Mouse (Mus musculus): ENCODE data around the gene Zfp213. TPM values are rescaled to one million over a fixed set of nuclear protein-coding genes. Genes with fewer than 3 reads are reported as not detected.

The Zfp213 gene
- polyA plus RNA-seq (2014; fragmentation: Illumina TruSeq; extraction: RNeasy Lipid Tissue Mini Kit (QIAGEN cat#74804)), result 1.5 TPM

DNA sequence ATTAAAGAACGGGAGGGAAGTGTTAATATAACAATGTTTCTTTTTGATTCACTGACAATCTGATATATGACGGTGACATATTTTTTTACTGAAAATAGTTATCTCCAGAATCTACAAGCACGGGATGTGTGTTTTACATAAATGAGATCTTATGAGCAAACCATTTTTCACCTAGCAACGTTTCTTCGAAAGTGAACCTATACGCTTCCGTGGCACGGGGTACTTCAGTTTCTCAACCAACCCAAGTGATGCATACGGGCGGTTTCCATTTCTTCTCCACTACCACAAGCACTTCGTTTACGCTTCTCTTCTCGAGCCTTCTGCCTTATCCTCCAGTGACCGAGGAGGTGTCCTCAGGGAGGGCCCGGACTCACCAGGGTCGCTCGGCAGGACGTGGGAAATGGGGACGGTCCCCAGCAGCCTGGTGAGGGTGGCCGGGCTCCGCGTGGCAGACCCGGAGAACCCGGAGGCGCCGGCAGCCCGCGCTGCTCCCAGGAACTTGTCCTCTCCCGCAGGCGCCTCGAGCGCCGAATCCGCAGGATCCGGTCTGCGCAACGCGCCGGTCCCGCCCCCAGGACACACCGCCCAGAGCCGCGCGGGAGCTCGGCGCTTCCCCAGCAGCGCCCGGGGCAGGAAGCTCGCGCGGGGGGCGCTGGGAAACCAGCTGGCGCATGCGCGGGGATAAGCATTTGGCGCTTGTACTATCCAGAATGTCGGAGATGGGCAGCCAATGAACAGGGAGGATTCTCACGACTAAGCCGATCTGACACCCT, at the start of gene Zfp213:
Gene Zfp213, minus strand, starts transcription at position 644 of the 773 bp plus-strand sequence.

DNA sequence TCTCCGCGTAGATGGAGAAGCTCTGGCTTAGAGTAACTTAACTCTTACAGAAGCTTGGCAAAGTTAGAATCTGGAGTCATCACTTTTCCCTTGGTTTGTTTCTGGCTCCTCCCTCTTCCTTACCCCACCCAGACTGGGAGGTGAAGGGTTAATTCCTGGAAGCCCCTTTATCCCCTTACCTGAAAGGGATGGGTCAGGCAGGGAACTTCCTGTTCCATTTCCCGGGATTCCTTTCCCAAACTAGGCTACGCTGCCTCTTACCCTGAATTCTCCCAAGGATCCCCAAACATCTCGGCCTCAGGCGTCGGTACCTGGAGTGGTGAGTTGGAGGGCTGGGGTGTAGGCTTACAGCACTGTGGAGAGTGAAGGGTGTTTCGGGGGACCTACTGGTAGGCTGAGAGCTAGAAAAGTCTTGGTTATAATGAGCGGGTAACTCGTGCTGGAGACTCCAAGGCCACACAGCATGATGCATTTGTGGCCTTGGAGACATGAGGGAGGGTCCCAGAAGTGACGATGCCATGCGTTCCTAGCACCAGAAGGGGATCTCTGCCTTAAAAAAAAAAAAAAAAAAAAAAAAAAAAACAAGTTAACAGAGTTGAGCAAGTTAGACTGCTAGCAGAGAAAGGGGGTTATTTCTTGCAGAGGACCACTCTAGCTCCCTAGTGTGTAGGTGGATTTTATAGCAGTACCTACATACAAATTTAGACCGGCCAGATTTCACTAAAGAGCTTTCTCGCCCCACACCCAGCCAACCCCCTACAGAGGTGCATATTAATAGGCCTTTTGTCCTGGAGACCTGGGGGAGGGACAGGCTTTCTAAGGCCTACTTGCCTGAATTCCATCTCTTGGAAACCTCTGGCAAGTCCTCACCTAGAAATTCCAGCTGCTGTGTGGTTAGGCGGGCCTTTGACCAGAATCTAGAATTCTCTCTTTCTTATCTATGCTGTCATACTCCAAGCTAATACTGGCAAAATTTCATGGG, 36.9 kb upstream of the Zfp213 start, which contains the start of gene Zscan10:
Gene Zscan10, plus strand, starts transcription at position 216 of the 982 bp plus-strand sequence.

DNA sequence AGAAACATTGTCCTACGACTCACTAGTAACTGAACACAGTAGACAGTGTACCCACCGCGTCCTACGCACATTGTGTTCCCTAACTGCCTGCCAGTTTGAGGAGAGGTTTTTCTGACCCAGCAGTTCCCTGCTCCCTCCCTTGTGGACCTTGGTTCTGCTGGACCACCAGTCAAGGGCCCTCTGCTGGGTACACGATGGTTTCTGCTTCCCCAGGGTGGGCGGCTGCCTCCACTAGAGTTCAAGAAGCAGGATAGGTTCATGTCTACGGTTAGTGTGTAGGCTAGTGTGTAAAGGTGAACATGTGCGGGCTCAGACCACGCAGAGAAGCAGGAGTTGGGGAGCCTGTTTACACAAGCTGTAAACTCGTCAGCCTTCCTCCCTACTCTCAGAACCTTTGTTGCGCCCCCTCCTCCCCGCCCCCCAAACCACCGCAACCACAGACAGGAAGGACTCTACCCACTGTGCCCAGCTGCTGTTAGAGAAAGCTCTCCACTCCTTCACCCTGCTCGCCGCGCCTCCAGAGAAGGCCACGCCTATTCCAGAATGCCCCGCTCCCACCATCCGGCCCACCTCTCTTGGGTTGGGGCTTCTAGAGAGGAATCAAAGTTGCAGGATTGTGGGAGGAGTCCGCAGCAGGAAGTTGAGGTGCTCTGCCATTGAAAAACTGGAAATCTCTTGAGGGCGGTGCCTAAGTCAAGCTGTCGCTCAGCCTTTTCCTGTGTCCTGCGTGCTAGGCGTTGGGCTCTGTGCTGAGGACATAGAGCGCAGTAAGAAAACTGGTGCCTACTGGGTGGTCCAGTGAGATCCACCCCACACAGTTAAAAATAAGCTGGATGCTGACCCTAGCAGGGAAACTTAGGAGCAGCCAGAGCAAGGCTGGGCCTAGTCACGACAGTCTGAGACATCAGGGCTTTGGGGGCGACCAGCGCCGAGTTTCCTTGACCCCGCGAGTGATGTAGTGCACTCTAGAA, 34.8 kb upstream of the Zfp213 start, which contains the start of gene Zfp13:
Gene Zfp13, minus strand, starts transcription at position 906 of the 971 bp plus-strand sequence.

Other genes starting within 250 kb of the Zfp213 start
- not detected for gene Vmn2r115, start 220.5 kb downstream of the Zfp213 start, polyA plus RNA-seq (2014; fragmentation: Illumina TruSeq; extraction: RNeasy Lipid Tissue Mini Kit (QIAGEN cat#74804))
- gene Vmn2r116, start 179.6 kb downstream of the Zfp213 start, polyA plus RNA-seq (2014; fragmentation: Illumina TruSeq; extraction: RNeasy Lipid Tissue Mini Kit (QIAGEN cat#74804)), result not detected
- not detected for gene Vmn2r117, start 84.5 kb downstream of the Zfp213 start, polyA plus RNA-seq (2014; fragmentation: Illumina TruSeq; extraction: RNeasy Lipid Tissue Mini Kit (QIAGEN cat#74804))
- gene Zfp13, start 35.2 kb upstream of the Zfp213 start, polyA plus RNA-seq (2014; fragmentation: Illumina TruSeq; extraction: RNeasy Lipid Tissue Mini Kit (QIAGEN cat#74804)), result not detected
- gene Zscan10, start 36.6 kb upstream of the Zfp213 start, polyA plus RNA-seq (2014; fragmentation: Illumina TruSeq; extraction: RNeasy Lipid Tissue Mini Kit (QIAGEN cat#74804)), result not detected
- gene Mmp25, start 81.0 kb upstream of the Zfp213 start, polyA plus RNA-seq (2014; fragmentation: Illumina TruSeq; extraction: RNeasy Lipid Tissue Mini Kit (QIAGEN cat#74804)), result 0.26 TPM
- not detected for gene Bicdl2, start 96.3 kb upstream of the Zfp213 start, polyA plus RNA-seq (2014; fragmentation: Illumina TruSeq; extraction: RNeasy Lipid Tissue Mini Kit (QIAGEN cat#74804))
- gene Hcfc1r1, start 109.4 kb upstream of the Zfp213 start, polyA plus RNA-seq (2014; fragmentation: Illumina TruSeq; extraction: RNeasy Lipid Tissue Mini Kit (QIAGEN cat#74804)), result 3.5 TPM
- 3.6 TPM for gene Thoc6, start 109.6 kb upstream of the Zfp213 start, polyA plus RNA-seq (2014; fragmentation: Illumina TruSeq; extraction: RNeasy Lipid Tissue Mini Kit (QIAGEN cat#74804))
- gene Tnfrsf12a, start 113.2 kb upstream of the Zfp213 start, polyA plus RNA-seq (2014; fragmentation: Illumina TruSeq; extraction: RNeasy Lipid Tissue Mini Kit (QIAGEN cat#74804)), result not detected
- not detected for gene Cldn6, start 115.0 kb upstream of the Zfp213 start, polyA plus RNA-seq (2014; fragmentation: Illumina TruSeq; extraction: RNeasy Lipid Tissue Mini Kit (QIAGEN cat#74804))
- gene Cldn9, start 119.8 kb upstream of the Zfp213 start, polyA plus RNA-seq (2014; fragmentation: Illumina TruSeq; extraction: RNeasy Lipid Tissue Mini Kit (QIAGEN cat#74804)), result not detected
- gene 1520401A03Rik, start 158.5 kb upstream of the Zfp213 start, polyA plus RNA-seq (2014; fragmentation: Illumina TruSeq; extraction: RNeasy Lipid Tissue Mini Kit (QIAGEN cat#74804)), result not detected
- gene Pkmyt1, start 162.1 kb upstream of the Zfp213 start, polyA plus RNA-seq (2014; fragmentation: Illumina TruSeq; extraction: RNeasy Lipid Tissue Mini Kit (QIAGEN cat#74804)), result 0.46 TPM
- 2.0 TPM for gene Paqr4, start 176.6 kb upstream of the Zfp213 start, polyA plus RNA-seq (2014; fragmentation: Illumina TruSeq; extraction: RNeasy Lipid Tissue Mini Kit (QIAGEN cat#74804))
- gene Kremen2, start 181.6 kb upstream of the Zfp213 start, polyA plus RNA-seq (2014; fragmentation: Illumina TruSeq; extraction: RNeasy Lipid Tissue Mini Kit (QIAGEN cat#74804)), result not detected
- 0.34 TPM for gene Flywch1, start 207.4 kb upstream of the Zfp213 start, polyA plus RNA-seq (2014; fragmentation: Illumina TruSeq; extraction: RNeasy Lipid Tissue Mini Kit (QIAGEN cat#74804))
- not detected for gene Flywch2, start 221.8 kb upstream of the Zfp213 start, polyA plus RNA-seq (2014; fragmentation: Illumina TruSeq; extraction: RNeasy Lipid Tissue Mini Kit (QIAGEN cat#74804))
- 111 TPM for gene Srrm2, start 226.3 kb upstream of the Zfp213 start, polyA plus RNA-seq (2014; fragmentation: Illumina TruSeq; extraction: RNeasy Lipid Tissue Mini Kit (QIAGEN cat#74804))